Mouse (Mus musculus) T-helper 2 cell (primary cell): ENCODE data around the gene Echdc3.

Experiments
- in situ Hi-C: fragments of 300-600 bp; cut with MboI, MseI; formaldehyde crosslinking; loops from one replicate; pipeline ENCODE4 v1.15.1; 2025; ENCODE audit warnings: high pct_unique_total_duplicates

Gene Echdc3

DNA sequence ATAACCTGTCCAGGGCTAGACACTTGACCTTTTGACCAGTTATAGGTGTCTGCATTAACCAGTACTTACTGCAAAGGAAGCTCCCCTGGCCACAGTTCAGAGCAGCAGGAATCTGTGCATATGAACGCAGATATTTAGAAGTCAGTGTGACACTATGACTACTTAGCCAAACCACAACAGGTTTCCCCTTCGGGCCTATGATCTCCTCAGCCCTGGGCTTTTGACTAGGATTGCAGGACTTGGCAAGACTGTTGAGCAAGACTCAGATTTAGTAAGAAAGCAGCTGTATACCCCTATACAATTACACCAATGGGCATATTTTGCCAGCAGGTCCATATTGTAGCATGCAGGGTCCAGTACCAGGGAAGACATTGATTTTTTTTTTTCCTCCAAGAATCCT is 44.3 kb downstream of the Echdc3 start:
- in situ Hi-C loops = loop anchor here (10.0 kb wide), 1 partner anchor 1466 kb away; no protein-coding TSS in a partner anchor

GRCm38 (mm10) chr2:6167843-6168558 is 44.8 kb downstream of the Echdc3 start:
- in situ Hi-C loops = loop anchor here (10.0 kb wide), 1 partner anchor 1467 kb away; no protein-coding TSS in a partner anchor

DNA sequence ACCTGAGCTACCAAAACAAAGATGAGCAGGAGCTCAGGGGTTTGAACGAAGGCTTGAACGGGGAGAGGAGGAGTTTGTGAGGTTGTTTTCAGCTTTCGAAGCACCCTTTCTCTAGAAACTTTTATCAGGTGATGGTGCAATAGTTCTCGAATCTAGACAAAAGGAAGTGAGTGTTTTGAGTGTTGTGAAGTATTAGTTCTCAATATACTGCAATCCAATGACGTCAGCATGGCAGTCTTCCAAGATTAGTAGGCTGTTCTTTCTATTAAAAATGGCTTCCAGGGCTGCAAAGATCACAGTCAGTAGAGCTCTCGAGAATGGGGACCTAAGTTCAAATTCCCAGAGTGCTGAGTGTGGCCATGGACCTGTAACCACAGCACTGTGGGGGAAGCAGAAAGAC is 47.1 kb downstream of the Echdc3 start:
- in situ Hi-C loops = loop anchor here (10.0 kb wide), 1 partner anchor 1469 kb away; no protein-coding TSS in a partner anchor

- in situ Hi-C loops = loop anchor here (10.0 kb wide), 1 partner anchor 1470 kb away; no protein-coding TSS in a partner anchor
Observed at GRCm38 (mm10) chr2:6164606-6165290, 48.1 kb downstream of the Echdc3 start.

- in situ Hi-C loops = loop anchor here (10.0 kb wide), 1 partner anchor 1472 kb away; no protein-coding TSS in a partner anchor
Observed at GRCm38 (mm10) chr2:6162366-6163040, 50.3 kb downstream of the Echdc3 start.

GRCm38 (mm10) chr2:6159735-6160134 is 53.1 kb downstream of the Echdc3 start:
- in situ Hi-C loops = loop anchor here (10.0 kb wide), 1 partner anchor 1475 kb away; no protein-coding TSS in a partner anchor

GRCm38 (mm10) chr2:6159219-6159618 is 53.6 kb downstream of the Echdc3 start:
- in situ Hi-C loops = no loop called here

- in situ Hi-C loops = no loop called here
Observed at GRCm38 (mm10) chr2:6157635-6158034, 55.2 kb downstream of the Echdc3 start.

- in situ Hi-C loops = no loop called here
Observed at GRCm38 (mm10) chr2:6157208-6157607, 55.6 kb downstream of the Echdc3 start.

DNA sequence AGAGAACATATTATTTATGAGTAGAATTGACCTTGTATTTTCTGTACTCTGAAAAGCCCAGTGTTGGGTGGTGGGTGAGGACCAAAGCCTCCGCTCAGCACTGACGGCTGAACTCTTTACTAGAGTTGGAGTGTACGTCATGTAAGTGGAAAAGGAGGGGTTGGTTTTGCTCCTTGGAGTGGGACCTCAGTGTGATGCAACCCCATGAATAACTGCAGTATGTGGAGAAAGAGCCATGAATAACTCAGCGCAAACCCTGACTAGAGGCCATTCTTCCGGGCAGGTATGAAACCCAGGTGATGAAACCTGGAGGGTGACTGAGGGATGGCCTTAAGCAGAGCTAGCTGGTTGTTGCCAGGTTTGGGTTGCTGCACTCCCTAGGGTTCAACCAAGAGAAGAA is 63.0 kb downstream of the Echdc3 start:
- in situ Hi-C loops = loop anchor here (5.0 to 25.0 kb wide), 3 partner anchors 98 to 1038 kb away; no protein-coding TSS in a partner anchor

GRCm38 (mm10) chr2:6146901-6147300 is 65.9 kb downstream of the Echdc3 start:
- in situ Hi-C loops = loop anchor here (10.0 to 25.0 kb wide), 2 partner anchors 232 to 1035 kb away; no protein-coding TSS in a partner anchor

GRCm38 (mm10) chr2:6146257-6146656 is 66.6 kb downstream of the Echdc3 start:
- in situ Hi-C loops = loop anchor here (10.0 to 25.0 kb wide), 2 partner anchors 231 to 1034 kb away; no protein-coding TSS in a partner anchor

GRCm38 (mm10) chr2:6145611-6146010 is 67.2 kb downstream of the Echdc3 start:
- in situ Hi-C loops = loop anchor here (10.0 to 25.0 kb wide), 2 partner anchors 231 to 1033 kb away; no protein-coding TSS in a partner anchor

GRCm38 (mm10) chr2:6142915-6143654 is 69.7 kb downstream of the Echdc3 start:
- in situ Hi-C loops = loop anchor here (10.0 to 25.0 kb wide), 2 partner anchors 228 to 1031 kb away; no protein-coding TSS in a partner anchor

DNA sequence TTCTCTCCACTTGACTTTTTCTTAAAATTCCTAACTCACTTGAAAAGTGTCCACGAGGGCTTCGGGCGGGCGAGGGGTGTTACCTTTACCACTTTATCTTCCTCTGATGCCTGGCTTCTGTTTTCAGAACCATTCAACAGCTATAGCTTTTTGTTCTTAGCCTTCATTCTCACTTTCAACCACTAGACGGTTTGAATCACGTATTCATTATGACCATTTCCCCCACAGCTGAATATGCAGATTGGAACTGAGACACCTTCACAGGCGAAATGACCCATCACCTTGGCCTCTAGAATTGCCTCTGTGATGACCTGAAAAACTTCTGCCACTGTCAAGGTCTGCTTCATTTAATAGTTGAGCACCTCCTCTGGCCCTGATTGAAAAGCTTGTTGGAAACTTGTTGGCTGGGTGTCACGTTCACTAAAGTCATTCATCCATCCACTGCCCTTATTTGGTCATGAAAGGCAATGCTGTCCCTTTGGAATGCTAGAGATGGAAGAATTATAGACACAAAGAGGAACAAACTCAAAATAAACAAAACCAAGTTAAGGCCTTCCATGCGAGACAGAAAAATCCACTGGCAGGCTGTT is 72.2 kb downstream of the Echdc3 start:
- in situ Hi-C loops = loop anchor here (10.0 to 25.0 kb wide), 2 partner anchors 226 to 1028 kb away; no protein-coding TSS in a partner anchor
